Mouse (Mus musculus) bone marrow macrophage, adult 2 months (primary cell): ENCODE data around the gene Ankrd53. TPM values are rescaled to one million over a fixed set of nuclear protein-coding genes. Genes with fewer than 3 reads are reported as not detected.
"Not testable (repeated sequence)": the region's sequence is repeated elsewhere in the genome, so short reads cannot be mapped to it uniquely, and the experiment has no call there.

Experiments used
- H3K27ac ChIP-seq: 2 replicates; pipeline ENCODE4 v1.5.1; 2012; ENCODE audit warnings: low read depth, low read length; ENCODE audit not compliant: insufficient read depth
- H3K4me1 ChIP-seq: 2 replicates; pipeline ENCODE4 v1.6.1; 2012; ENCODE audit warnings: low read length; ENCODE audit not compliant: control insufficient read depth, insufficient read depth
- H3K4me3 ChIP-seq: 2 replicates; pipeline ENCODE4 v1.5.1; 2012; ENCODE audit warnings: mild to moderate bottlenecking, low read length, moderate library complexity; ENCODE audit not compliant: insufficient read depth
- CTCF ChIP-seq: IDR thresholded peaks from 2 replicates; pipeline ENCODE4 v1.5.1; 2012; ENCODE audit warnings: low read depth, mild to moderate bottlenecking, low read length, moderate library complexity
- POLR2A ChIP-seq: IDR thresholded peaks from 2 replicates; pipeline ENCODE4 v1.6.1; 2012; ENCODE audit warnings: mild to moderate bottlenecking, low read depth, low read length, borderline replicate concordance
- polyA plus RNA-seq: library from polyadenylated mRNA; stranded (reverse); fragments of >200 nt; gene quantifications from 2 replicates; pipeline ENCODE4 v1.2.4, GENCODE M21; 2012; ENCODE audit not compliant: missing spikeins, insufficient read depth, insufficient read length

The Ankrd53 gene
- polyA plus RNA-seq, 1 experiment: not detected

GRCm38 (mm10) chr6:83786426-83786825 lies 24.0 kb downstream of the Ankrd53 start:
- Histone ChIP-seq H3K27ac (no peak overlapping the region), H3K4me3 (no peak overlapping the region), H3K4me1 (peaks cover 24% of the 10 kb centered on the region)
- TF ChIP-seq CTCF (no peak), POLR2A (no peak)

DNA sequence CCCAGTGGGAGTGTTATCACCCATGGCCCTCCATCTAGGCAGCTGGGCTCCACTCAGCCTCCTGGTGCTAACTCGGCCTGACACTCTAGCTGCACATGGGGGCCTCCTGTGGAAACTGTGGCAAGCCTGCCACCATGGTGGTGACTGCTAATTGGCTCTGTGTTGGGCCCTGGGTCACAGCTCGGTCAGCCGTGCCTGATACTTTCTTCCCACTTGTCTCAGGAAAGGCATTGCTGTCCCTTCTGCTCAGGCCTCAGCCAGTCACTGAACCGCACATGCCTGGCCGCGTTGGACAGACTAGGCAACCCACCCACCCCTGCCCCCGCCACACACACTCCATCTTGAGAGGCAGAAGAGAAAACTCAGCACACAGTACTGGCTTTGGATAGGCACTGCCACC lies 26.1 kb downstream of the Ankrd53 start:
- TF ChIP-seq POLR2A (no peak), CTCF (no peak)
- no peak overlapping the region for H3K27ac ChIP-seq
- H3K4me1 ChIP-seq: peaks cover 17% of the 10 kb centered on the region

GRCm38 (mm10) chr6:83790533-83790932 lies 28.1 kb downstream of the Ankrd53 start:
- not testable (repeated sequence) for H3K4me3 ChIP-seq, H3K27ac ChIP-seq
- H3K4me1 ChIP-seq: peaks cover 21% of the 10 kb centered on the region

More for the DNA sequence above, 26.1 kb downstream of the Ankrd53 start:
- no peak overlapping the region for H3K4me3 ChIP-seq

- Histone ChIP-seq H3K4me1 (peaks cover 24% of the 10 kb centered on the region), H3K27ac (no peak overlapping the region), H3K4me3 (no peak overlapping the region)
- no peak for TF ChIP-seq POLR2A
- TF ChIP-seq CTCF: no peak
Measured at GRCm38 (mm10) chr6:83791251-83791890, 28.9 kb downstream of the Ankrd53 start.

DNA sequence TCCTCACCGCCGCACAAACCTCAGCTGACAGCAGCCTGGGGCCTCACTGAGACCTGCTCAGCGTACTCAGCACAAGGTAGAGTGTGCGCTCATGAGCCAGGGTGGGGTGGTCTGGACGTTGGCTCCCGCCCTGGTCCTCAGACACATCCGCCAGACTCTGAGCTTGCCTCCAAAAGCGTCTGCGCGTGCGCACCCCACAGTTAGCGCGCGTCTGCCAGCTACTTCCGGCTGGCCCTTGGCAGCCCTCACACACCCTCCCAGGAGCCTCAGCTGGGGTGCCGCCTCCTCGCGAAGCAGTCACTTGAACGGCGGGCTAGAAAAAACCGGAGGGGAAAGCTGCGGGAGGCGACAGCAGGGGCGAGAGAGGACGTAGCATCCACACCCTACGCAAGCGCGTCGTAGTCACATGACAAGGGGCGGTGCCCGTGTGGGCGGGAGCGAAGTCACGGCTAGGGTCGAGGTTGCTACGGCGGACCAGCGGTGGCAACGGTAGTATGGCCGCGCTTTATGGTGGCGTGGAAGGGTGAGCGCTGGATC lies 32.4 kb downstream of the Ankrd53 start, which contains the start of gene Nagk:
TSS of gene Nagk (plus strand) at position 223 of the 537 bp plus-strand sequence.
- peaks cover 43% of the 10 kb centered on the region for H3K4me1 ChIP-seq
- TF ChIP-seq CTCF (no peak), POLR2A (0 out of 2 replicates have a peak, but pooled peaks have one; percentile 13)
- H3K27ac ChIP-seq: peak within 1 kb of the TSS; percentile 98
- peak within 1 kb of the TSS; percentile 89 for H3K4me3 ChIP-seq

GRCm38 (mm10) chr6:83795492-83795900 lies 33.1 kb downstream of the Ankrd53 start:
- H3K4me3 ChIP-seq: peak overlapping the region; percentile 89
- H3K27ac ChIP-seq: peak overlapping the region; percentile 98
- H3K4me1 ChIP-seq: peaks cover 37% of the 10 kb centered on the region
- TF ChIP-seq CTCF (no peak), POLR2A (no peak)

DNA sequence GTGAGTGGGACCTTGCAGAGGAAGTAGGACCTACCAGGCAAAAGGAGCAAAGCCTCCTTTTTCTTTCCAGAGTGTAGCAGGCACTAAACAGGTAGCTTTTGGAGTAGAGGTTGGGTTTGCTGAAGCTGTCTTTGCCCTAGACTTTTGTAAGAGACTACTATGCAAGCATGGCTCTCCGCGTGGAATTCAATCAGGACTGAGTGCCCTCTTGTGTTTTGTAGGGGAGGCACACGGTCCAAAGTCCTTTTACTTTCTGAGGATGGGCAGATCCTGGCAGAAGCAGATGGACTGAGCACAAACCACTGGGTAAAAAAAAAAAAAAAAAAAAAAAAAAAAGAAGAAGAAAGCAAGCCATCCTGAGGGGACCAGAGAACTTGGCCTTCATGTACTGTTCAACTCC lies 34.2 kb downstream of the Ankrd53 start:
- no peak overlapping the region for H3K27ac ChIP-seq
- peaks cover 27% of the 10 kb centered on the region for H3K4me1 ChIP-seq
- no peak for TF ChIP-seq CTCF
- no peak for TF ChIP-seq POLR2A
- H3K4me3 ChIP-seq: no peak overlapping the region

DNA sequence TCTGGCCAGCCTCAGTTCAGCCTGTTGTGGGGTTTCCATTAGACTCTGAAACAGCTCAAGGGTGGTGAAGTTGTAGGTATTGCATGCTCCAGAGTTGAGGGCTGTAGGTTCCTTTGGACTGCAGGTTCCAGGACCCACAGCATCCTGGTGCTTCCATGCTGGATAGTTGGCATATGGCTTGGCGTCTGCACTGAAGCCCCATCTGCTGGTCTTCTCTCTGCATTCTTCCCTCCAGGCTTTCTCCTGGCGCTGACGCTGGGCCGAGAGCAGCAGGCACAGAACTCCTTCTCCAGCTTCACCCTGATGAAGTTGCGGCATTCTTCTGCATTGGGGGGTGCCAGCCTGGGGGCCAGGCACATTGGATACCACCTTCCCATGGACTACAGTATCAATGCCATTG lies 39.6 kb downstream of the Ankrd53 start:
- H3K4me1 ChIP-seq: peaks cover 12% of the 10 kb centered on the region
- no peak for TF ChIP-seq POLR2A
- TF ChIP-seq CTCF: no peak
- no peak overlapping the region for H3K4me3 ChIP-seq
- H3K27ac ChIP-seq: no peak overlapping the region

GRCm38 (mm10) chr6:83802846-83803245 lies 40.4 kb downstream of the Ankrd53 start:
- TF ChIP-seq POLR2A (no peak), CTCF (no peak)
- H3K27ac ChIP-seq: no peak overlapping the region
- no peak overlapping the region for H3K4me3 ChIP-seq
- H3K4me1 ChIP-seq: peaks cover 6% of the 10 kb centered on the region

GRCm38 (mm10) chr6:83815801-83816200 lies 53.4 kb downstream of the Ankrd53 start:
- no peak overlapping the region for H3K4me3 ChIP-seq
- H3K4me1 ChIP-seq: peaks cover 4% of the 10 kb centered on the region
- TF ChIP-seq CTCF: no peak
- TF ChIP-seq POLR2A: no peak
- no peak overlapping the region for H3K27ac ChIP-seq

Other genes with a start within 250 kb of the Ankrd53 start
- gene Actg2, start 226.4 kb upstream of the Ankrd53 start, polyA plus RNA-seq: 4.6 and 4.7 TPM in 2 replicates
- 28.8 and 36.4 TPM in 2 replicates for gene Stambp, start 189.9 kb upstream of the Ankrd53 start, polyA plus RNA-seq
- gene Clec4f, start 106.5 kb upstream of the Ankrd53 start, polyA plus RNA-seq: not detected in 2 replicates
- 3.6 and 5.1 TPM in 2 replicates for gene Cd207, start 84.8 kb upstream of the Ankrd53 start, polyA plus RNA-seq
- gene Vax2, start 51.4 kb upstream of the Ankrd53 start, polyA plus RNA-seq: not detected in 2 replicates
- gene Atp6v1b1, start 19.7 kb upstream of the Ankrd53 start, polyA plus RNA-seq: not detected in 2 replicates
- gene Tex261, start 13.2 kb downstream of the Ankrd53 start, polyA plus RNA-seq: 97.3 and 108 TPM in 2 replicates
- 122 and 125 TPM in 2 replicates for gene Nagk, start 32.3 kb downstream of the Ankrd53 start, polyA plus RNA-seq
- 7.0 and 9.8 TPM in 2 replicates for gene Paip2b, start 69.1 kb downstream of the Ankrd53 start, polyA plus RNA-seq
- 70.3 and 82.0 TPM in 2 replicates for gene Zfp638, start 104.5 kb downstream of the Ankrd53 start, polyA plus RNA-seq
- 0.11 TPM in 1 of 2 replicates, not detected in the other for gene Dysf, start 245.9 kb downstream of the Ankrd53 start, polyA plus RNA-seq